Mouse (Mus musculus): Measurements from ENCODE around the gene Rhox4g. TPM values are rescaled to one million over a fixed set of nuclear protein-coding genes. Genes with fewer than 3 reads are reported as not detected.
"Not testable (repeated sequence)": the region's sequence is repeated elsewhere in the genome, so short reads cannot be mapped to it uniquely, and the experiment has no call there.

The Rhox4g gene
- not detected for total RNA-seq (2022)

- not testable (repeated sequence) for DNase-seq (ENCODE audit: low spot score)
These were observed at the start of gene Rhox4g for GRCm38 (mm10) chrX:37651227-37651626. Gene Rhox4g, minus strand, starts transcription at chrX:37651327.

- DNase-seq (ENCODE audit: low spot score) = no peak
These were observed 41.1 kb upstream of the Rhox4g start for GRCm38 (mm10) chrX:37692261-37692660.

- DNase-seq (ENCODE audit: low spot score) = no peak
These were observed 32.0 kb upstream of the Rhox4g start for GRCm38 (mm10) chrX:37683031-37683715.

- DNase-seq (ENCODE audit: low spot score) = not testable (repeated sequence)
These were observed 22.1 kb upstream of the Rhox4g start, which contains the start of gene Rhox2h for GRCm38 (mm10) chrX:37673177-37673576. Gene Rhox2h, minus strand, starts transcription at chrX:37673277.

- DNase-seq (ENCODE audit: low spot score) = not testable (repeated sequence)
These were observed 17.5 kb upstream of the Rhox4g start, which contains the start of gene Rhox3h for GRCm38 (mm10) chrX:37668664-37669063. Gene Rhox3h, minus strand, starts transcription at chrX:37668764.

- DNase-seq (ENCODE audit: low spot score) = not testable (repeated sequence)
These were observed 7.8 kb downstream of the Rhox4g start, which contains the start of gene Rhox2g for GRCm38 (mm10) chrX:37643370-37643769. Gene Rhox2g, minus strand, starts transcription at chrX:37643470.

GRCm38 (mm10) chrX:37628512-37628911 lies 22.6 kb downstream of the Rhox4g start, which contains the start of gene Rhox3g:
Gene Rhox3g, minus strand, starts transcription at chrX:37628612.
- not testable (repeated sequence) for DNase-seq (ENCODE audit: low spot score)

GRCm38 (mm10) chrX:37607604-37608003 lies 43.5 kb downstream of the Rhox4g start, which contains the start of gene Rhox4f:
Gene Rhox4f, minus strand, starts transcription at chrX:37607704.
- not testable (repeated sequence) for DNase-seq (ENCODE audit: low spot score)

Other genes starting within 250 kb of the Rhox4g start
- gene Rhox2b, start 239.3 kb downstream of the Rhox4g start, total RNA-seq (2022) = not detected
- not detected for gene Rhox4b, start 218.8 kb downstream of the Rhox4g start, total RNA-seq (2022)
- under 1 TPM in 1 of 4 experiments, not detected in 3; 0.85 TPM for gene Rhox2c, start 197.6 kb downstream of the Rhox4g start, total RNA-seq (2022)
- gene Rhox3c, start 192.7 kb downstream of the Rhox4g start, total RNA-seq (2022) = not detected
- not detected for gene Rhox4c, start 171.0 kb downstream of the Rhox4g start, total RNA-seq (2022)
- not detected for gene Rhox2d, start 157.9 kb downstream of the Rhox4g start, total RNA-seq (2022)
- not detected for gene Rhox4d, start 137.0 kb downstream of the Rhox4g start, total RNA-seq (2022)
- not detected for gene Rhox2e, start 120.9 kb downstream of the Rhox4g start, total RNA-seq (2022)
- gene Rhox3e, start 109.3 kb downstream of the Rhox4g start, total RNA-seq (2022) = not detected
- gene Rhox4e, start 93.9 kb downstream of the Rhox4g start, total RNA-seq (2022) = not detected
- gene Rhox2f, start 79.9 kb downstream of the Rhox4g start, total RNA-seq (2022) = not detected
- gene Rhox3f, start 70.3 kb downstream of the Rhox4g start, total RNA-seq (2022) = not detected
- not detected for gene Rhox4f, start 43.6 kb downstream of the Rhox4g start, total RNA-seq (2022)
- gene Rhox3g, start 22.7 kb downstream of the Rhox4g start, total RNA-seq (2022) = not detected
- not detected for gene Rhox2g, start 7.9 kb downstream of the Rhox4g start, total RNA-seq (2022)
- not detected for gene Rhox3h, start 17.4 kb upstream of the Rhox4g start, total RNA-seq (2022)
- gene Rhox2h, start 21.9 kb upstream of the Rhox4g start, total RNA-seq (2022) = under 1 TPM in 2 of 4 experiments, not detected in 2; 0.63 to 0.72 TPM
- 1 to 10 TPM in 3 of 4 experiments, under 1 TPM in 1; 0.60 to 3.8 (median 1.6) TPM for gene Rhox5, start 153.5 kb upstream of the Rhox4g start, total RNA-seq (2022)
- gene Rhox6, start 175.6 kb upstream of the Rhox4g start, total RNA-seq (2022) = not detected
- not detected for gene Rhox7a, start 180.4 kb upstream of the Rhox4g start, total RNA-seq (2022)
- gene Rhox8, start 227.6 kb upstream of the Rhox4g start, total RNA-seq (2022) = not detected
- gene Rhox7b, start 245.9 kb upstream of the Rhox4g start, total RNA-seq (2022) = not detected